Mouse (Mus musculus): ENCODE data around the gene 2300009A05Rik. TPM values are rescaled to one million over a fixed set of nuclear protein-coding genes. Genes with fewer than 3 reads are reported as not detected.

The 2300009A05Rik gene
- 79.8 and 85.7 TPM in 2 replicates for polyA plus RNA-seq (2015; fragmentation: Nextera tagmentation; extraction: Ambion mirVana)

GRCm38 (mm10) chr9:63398611-63399462, at the start of gene 2300009A05Rik:
Gene 2300009A05Rik, minus strand, starts transcription at chr9:63399246.
- H3K4me1 ChIP-seq (ENCODE audit: control insufficient read depth, insufficient read depth, low read length), result peaks cover 12% of the 10 kb centered on the region
- no peaks in the 10 kb centered on the region for H3K9me3 ChIP-seq (replicated peaks; ENCODE audit: control insufficient read depth, low read length)
- no peaks in the 10 kb centered on the region for H3K36me3 ChIP-seq (ENCODE audit: control insufficient read depth, insufficient read depth)
- peak within 1 kb of the TSS; percentile 95 for H3K9ac ChIP-seq (ENCODE audit: low read length)
- no peaks in the 10 kb centered on the region for H3K27me3 ChIP-seq (ENCODE audit: control insufficient read depth, insufficient read depth, low read length)
- H3K27ac ChIP-seq (ENCODE audit: low read length), result peak within 1 kb of the TSS; percentile 98
- H3K4me2 ChIP-seq (ENCODE audit: low read depth, low read length), result peak within 1 kb of the TSS; percentile 90
- peak within 1 kb of the TSS; percentile 66 for H3K4me3 ChIP-seq (ENCODE audit: low read length)
- peak; percentile 99 for ATAC-seq (replicated peaks; ENCODE audit: extremely low read depth, insufficient read depth, low FRiP score)
- under 1% methylated on average over 74 of the region's 74 CpGs for WGBS

- Histone ChIP-seq H3K9ac (ENCODE audit: low read length) (0 out of 2 replicates have a peak overlapping the region, but pooled peaks have one; percentile 30), H3K27ac (ENCODE audit: low read length) (no peak overlapping the region), H3K9me3 (replicated peaks; ENCODE audit: control insufficient read depth, low read length) (no peaks in the 10 kb centered on the region), H3K27me3 (ENCODE audit: control insufficient read depth, insufficient read depth, low read length) (no peaks in the 10 kb centered on the region), H3K36me3 (ENCODE audit: control insufficient read depth, insufficient read depth) (no peaks in the 10 kb centered on the region), H3K4me3 (ENCODE audit: low read length) (no peak overlapping the region; the same call in 1 of the 2 replicates), H3K4me1 (ENCODE audit: control insufficient read depth, insufficient read depth, low read length) (no peaks in the 10 kb centered on the region), H3K4me2 (ENCODE audit: low read depth, low read length) (peak overlapping the region; percentile 44; the same call in 1 of the 2 replicates)
- ATAC-seq (replicated peaks; ENCODE audit: extremely low read depth, insufficient read depth, low FRiP score), result no peak
- 48% methylated on average over 6 of the region's 6 CpGs for WGBS
These were observed 44.6 kb upstream of the 2300009A05Rik start for GRCm38 (mm10) chr9:63443695-63444094.

DNA sequence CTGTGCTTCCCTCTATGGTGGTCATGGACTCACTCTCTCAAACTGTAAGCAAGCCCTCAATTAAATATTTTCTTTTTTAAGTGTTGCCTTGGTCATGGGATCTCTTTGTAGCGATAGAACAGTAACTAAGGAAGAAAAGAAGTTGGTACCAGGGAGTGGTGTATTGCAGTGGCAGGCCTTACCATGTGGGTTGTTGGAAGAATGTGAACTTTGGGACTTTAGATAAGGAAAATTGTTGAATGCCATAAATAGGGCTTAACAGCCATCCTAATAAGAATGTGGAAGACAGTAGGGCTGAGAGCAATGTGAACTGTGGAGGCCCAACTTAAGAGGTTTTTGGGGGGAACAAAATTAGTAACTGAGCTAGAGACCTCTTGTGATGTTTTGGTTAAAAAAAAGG, 31.6 kb upstream of the 2300009A05Rik start:
- no peak overlapping the region for H3K27ac ChIP-seq (ENCODE audit: low read length)
- no peaks in the 10 kb centered on the region for H3K4me1 ChIP-seq (ENCODE audit: control insufficient read depth, insufficient read depth, low read length)
- H3K9ac ChIP-seq (ENCODE audit: low read length), result no peak overlapping the region
- H3K4me2 ChIP-seq (ENCODE audit: low read depth, low read length), result no peak overlapping the region
- no peaks in the 10 kb centered on the region for H3K27me3 ChIP-seq (ENCODE audit: control insufficient read depth, insufficient read depth, low read length)
- no peak for ATAC-seq (replicated peaks; ENCODE audit: extremely low read depth, insufficient read depth, low FRiP score)
- H3K4me3 ChIP-seq (ENCODE audit: low read length), result no peak overlapping the region
- no peaks in the 10 kb centered on the region for H3K36me3 ChIP-seq (ENCODE audit: control insufficient read depth, insufficient read depth)
- WGBS, result 60% methylated on average over 1 of the region's 1 CpGs
- no peaks in the 10 kb centered on the region for H3K9me3 ChIP-seq (replicated peaks; ENCODE audit: control insufficient read depth, low read length)

- 61% methylated on average over 9 of the region's 9 CpGs for WGBS
- Histone ChIP-seq H3K27ac (ENCODE audit: low read length) (no peak overlapping the region), H3K4me1 (ENCODE audit: control insufficient read depth, insufficient read depth, low read length) (no peaks in the 10 kb centered on the region)
These were observed 22.2 kb upstream of the 2300009A05Rik start for GRCm38 (mm10) chr9:63421096-63421736.

GRCm38 (mm10) chr9:63420396-63420795, 21.4 kb upstream of the 2300009A05Rik start:
- 62% methylated on average over 6 of the region's 6 CpGs for WGBS
- H3K36me3 ChIP-seq (ENCODE audit: control insufficient read depth, insufficient read depth), result no peaks in the 10 kb centered on the region
- no peak for ATAC-seq (replicated peaks; ENCODE audit: extremely low read depth, insufficient read depth, low FRiP score)

More at GRCm38 (mm10) chr9:63421096-63421736, 22.2 kb upstream of the 2300009A05Rik start:
- Histone ChIP-seq H3K27me3 (ENCODE audit: control insufficient read depth, insufficient read depth, low read length) (no peaks in the 10 kb centered on the region), H3K9ac (ENCODE audit: low read length) (no peak overlapping the region), H3K4me3 (ENCODE audit: low read length) (no peak overlapping the region), H3K36me3 (ENCODE audit: control insufficient read depth, insufficient read depth) (no peaks in the 10 kb centered on the region), H3K9me3 (replicated peaks; ENCODE audit: control insufficient read depth, low read length) (no peaks in the 10 kb centered on the region), H3K4me2 (ENCODE audit: low read depth, low read length) (no peak overlapping the region)
- ATAC-seq (replicated peaks; ENCODE audit: extremely low read depth, insufficient read depth, low FRiP score), result no peak

GRCm38 (mm10) chr9:63400176-63400575, 1.1 kb upstream of the 2300009A05Rik start:
- no peak overlapping the region for H3K4me3 ChIP-seq (ENCODE audit: low read length)
- 65% methylated on average over 1 of the region's 1 CpGs for WGBS
- ATAC-seq (replicated peaks; ENCODE audit: extremely low read depth, insufficient read depth, low FRiP score), result no peak
- H3K27me3 ChIP-seq (ENCODE audit: control insufficient read depth, insufficient read depth, low read length), result no peaks in the 10 kb centered on the region
- no peaks in the 10 kb centered on the region for H3K36me3 ChIP-seq (ENCODE audit: control insufficient read depth, insufficient read depth)
- peaks cover 12% of the 10 kb centered on the region for H3K4me1 ChIP-seq (ENCODE audit: control insufficient read depth, insufficient read depth, low read length)
- H3K9ac ChIP-seq (ENCODE audit: low read length), result no peak overlapping the region
- no peak overlapping the region for H3K27ac ChIP-seq (ENCODE audit: low read length)
- no peak overlapping the region for H3K4me2 ChIP-seq (ENCODE audit: low read depth, low read length)
- H3K9me3 ChIP-seq (replicated peaks; ENCODE audit: control insufficient read depth, low read length), result no peaks in the 10 kb centered on the region

More at GRCm38 (mm10) chr9:63420396-63420795, 21.4 kb upstream of the 2300009A05Rik start:
- Histone ChIP-seq H3K4me3 (ENCODE audit: low read length) (no peak overlapping the region), H3K4me2 (ENCODE audit: low read depth, low read length) (no peak overlapping the region), H3K9me3 (replicated peaks; ENCODE audit: control insufficient read depth, low read length) (no peaks in the 10 kb centered on the region), H3K27ac (ENCODE audit: low read length) (no peak overlapping the region), H3K27me3 (ENCODE audit: control insufficient read depth, insufficient read depth, low read length) (no peaks in the 10 kb centered on the region), H3K4me1 (ENCODE audit: control insufficient read depth, insufficient read depth, low read length) (no peaks in the 10 kb centered on the region), H3K9ac (ENCODE audit: low read length) (no peak overlapping the region)

DNA sequence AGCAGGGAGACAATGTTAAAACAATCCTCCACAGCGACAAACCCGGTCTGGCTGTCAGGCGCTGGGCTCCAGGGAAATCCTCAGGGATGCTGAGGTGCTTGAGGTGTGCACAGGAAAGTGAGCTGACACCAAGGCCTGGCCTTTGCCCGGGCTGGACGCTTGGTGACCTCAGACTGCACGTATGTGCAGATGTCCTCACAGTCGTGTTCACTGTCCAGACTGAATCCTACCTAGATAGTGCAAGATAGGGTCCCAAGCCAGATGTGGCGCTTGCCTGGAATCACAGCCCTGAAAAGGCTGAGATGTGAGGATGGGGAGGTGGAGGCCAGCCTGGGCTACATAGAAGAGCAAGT, 393 bp upstream of the 2300009A05Rik start:
- Histone ChIP-seq H3K9me3 (replicated peaks; ENCODE audit: control insufficient read depth, low read length) (no peaks in the 10 kb centered on the region), H3K27me3 (ENCODE audit: control insufficient read depth, insufficient read depth, low read length) (no peaks in the 10 kb centered on the region), H3K36me3 (ENCODE audit: control insufficient read depth, insufficient read depth) (no peaks in the 10 kb centered on the region), H3K4me3 (ENCODE audit: low read length) (peak overlapping the region; percentile 66), H3K4me2 (ENCODE audit: low read depth, low read length) (peak overlapping the region; percentile 90), H3K4me1 (ENCODE audit: control insufficient read depth, insufficient read depth, low read length) (peaks cover 12% of the 10 kb centered on the region), H3K27ac (ENCODE audit: low read length) (peak overlapping the region; percentile 80), H3K9ac (ENCODE audit: low read length) (peak overlapping the region; percentile 95)
- ATAC-seq (replicated peaks; ENCODE audit: extremely low read depth, insufficient read depth, low FRiP score), result peak; percentile 24
- WGBS, result 3% methylated on average over 8 of the region's 8 CpGs

GRCm38 (mm10) chr9:63395612-63396011, 3.4 kb downstream of the 2300009A05Rik start:
- WGBS, result 65% methylated on average over 7 of the region's 7 CpGs
- no peak overlapping the region for H3K4me2 ChIP-seq (ENCODE audit: low read depth, low read length)
- H3K27me3 ChIP-seq (ENCODE audit: control insufficient read depth, insufficient read depth, low read length), result no peaks in the 10 kb centered on the region
- peaks cover 12% of the 10 kb centered on the region for H3K4me1 ChIP-seq (ENCODE audit: control insufficient read depth, insufficient read depth, low read length)
- no peak overlapping the region for H3K4me3 ChIP-seq (ENCODE audit: low read length)
- no peaks in the 10 kb centered on the region for H3K9me3 ChIP-seq (replicated peaks; ENCODE audit: control insufficient read depth, low read length)
- H3K36me3 ChIP-seq (ENCODE audit: control insufficient read depth, insufficient read depth), result no peaks in the 10 kb centered on the region
- ATAC-seq (replicated peaks; ENCODE audit: extremely low read depth, insufficient read depth, low FRiP score), result no peak
- H3K27ac ChIP-seq (ENCODE audit: low read length), result no peak overlapping the region
- no peak overlapping the region for H3K9ac ChIP-seq (ENCODE audit: low read length)

DNA sequence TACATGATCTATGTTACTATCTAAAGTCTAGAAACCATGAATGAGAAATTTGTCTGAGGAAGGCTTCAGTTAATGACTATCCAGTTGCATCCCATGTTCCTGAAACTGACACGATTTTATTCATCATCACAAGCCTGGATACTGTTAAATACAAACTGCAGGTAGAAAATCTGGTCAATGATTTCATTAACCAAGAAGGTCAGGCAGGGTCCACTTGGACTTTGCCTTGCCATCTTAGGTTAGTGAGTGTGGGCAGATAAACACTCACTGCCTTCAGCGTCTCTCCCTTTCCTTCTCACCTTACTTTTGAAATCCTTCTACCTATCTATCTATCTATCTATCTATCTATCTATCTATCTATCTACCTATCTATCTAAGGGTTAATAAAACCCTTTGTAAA, 7.7 kb downstream of the 2300009A05Rik start:
- no peak overlapping the region for H3K4me2 ChIP-seq (ENCODE audit: low read depth, low read length)
- no peak overlapping the region for H3K27ac ChIP-seq (ENCODE audit: low read length)
- no peaks in the 10 kb centered on the region for H3K27me3 ChIP-seq (ENCODE audit: control insufficient read depth, insufficient read depth, low read length)
- 59% methylated on average over 2 of the region's 2 CpGs for WGBS
- no peak overlapping the region for H3K9ac ChIP-seq (ENCODE audit: low read length)
- H3K4me3 ChIP-seq (ENCODE audit: low read length), result no peak overlapping the region
- ATAC-seq (replicated peaks; ENCODE audit: extremely low read depth, insufficient read depth, low FRiP score), result no peak
- H3K4me1 ChIP-seq (ENCODE audit: control insufficient read depth, insufficient read depth, low read length), result peaks cover 6% of the 10 kb centered on the region
- H3K36me3 ChIP-seq (ENCODE audit: control insufficient read depth, insufficient read depth), result no peaks in the 10 kb centered on the region
- H3K9me3 ChIP-seq (replicated peaks; ENCODE audit: control insufficient read depth, low read length), result no peaks in the 10 kb centered on the region
